ENCODE assay signal across 15 mouse cellular contexts in genomic region chr6:108534596-108534995, GRCm38 (mm10).
DNase-seq lines count a peak whose midpoint lies in the region; ATAC-seq lines count a peak whose summit lies in the region.
"Had no signal": no experiment of that assay in that cellular context is flagged by ENCODE, and none has a peak within 500 bp of the region (broad histone marks: within the 10 kb centered on the region; RNA-seq: fewer than 3 reads in every experiment).

No protein-coding gene starts in this region.

- no peaks in the 10 kb centered on the region for H3K9me3 ChIP-seq in intestine, embryonic 15.5 days
- H3K9me3 ChIP-seq: embryonic facial prominence, embryonic 10.5 days; forebrain, embryonic 13.5 days; heart, embryonic 15.5 days; midbrain, embryonic 10.5 days had no signal

- H3K4me3 ChIP-seq in intestine, embryonic 15.5 days (replicated peaks) = no peak overlapping the region
- H3K4me3 ChIP-seq: embryonic facial prominence, embryonic 10.5 days; forebrain, embryonic 13.5 days; heart, embryonic 15.5 days; midbrain, embryonic 10.5 days had no signal

- H3K9ac ChIP-seq in intestine, embryonic 15.5 days = no peak overlapping the region
- H3K9ac ChIP-seq: forebrain, embryonic 13.5 days; heart, embryonic 15.5 days; liver, embryonic 14.5 days had no signal

- H3K4me2 ChIP-seq in intestine, embryonic 15.5 days (replicated peaks) = no peak overlapping the region
- H3K4me2 ChIP-seq: forebrain, embryonic 13.5 days; heart, embryonic 15.5 days had no signal

- H3K36me3 ChIP-seq in intestine, embryonic 15.5 days = no peaks in the 10 kb centered on the region
- H3K36me3 ChIP-seq: heart, embryonic 15.5 days; midbrain, embryonic 10.5 days had no signal

- no peaks in the 10 kb centered on the region for H3K27me3 ChIP-seq in intestine, embryonic 15.5 days (replicated peaks)
- H3K27me3 ChIP-seq: forebrain, embryonic 13.5 days; heart, embryonic 15.5 days had no signal

- peak overlapping the region; percentile 37; the same call in 1 of the 2 replicates for H3K27ac ChIP-seq in intestine, embryonic 15.5 days
- H3K27ac ChIP-seq: embryonic facial prominence, embryonic 10.5 days; forebrain, embryonic 13.5 days; heart, embryonic 15.5 days; liver, embryonic 14.5 days; midbrain, embryonic 10.5 days had no signal

- 56% methylated on average over 6 of the region's 6 CpGs for WGBS in intestine, embryonic 15.5 days

- DNase-seq in adrenal gland, adult 2 months = peak; percentile 46
- no peak for DNase-seq in adrenal gland, postnatal 4 days (ENCODE audit: low spot score in 2 of 2)
- DNase-seq in kidney, adult 11 months = peak; percentile 85
- DNase-seq in kidney, postnatal 4 days = no peak
- no peak for DNase-seq in yolk sac, embryonic 10.5 days (ENCODE audit: low spot score)
- DNase-seq in left cerebral cortex, adult 11 months (ENCODE audit: low spot score) = no peak
- DNase-seq: cerebellum, adult 9-11 months; retina, postnatal 1 day had no signal

- peaks cover 39% of the 10 kb centered on the region for H3K4me1 ChIP-seq in intestine, embryonic 15.5 days (replicated peaks)

- peak; percentile 32 for ATAC-seq in intestine, embryonic 15.5 days
- 0 out of 2 replicates have a peak, but pooled peaks have one; percentile 15 for ATAC-seq in megakaryocyte, adult 5-6 weeks (ENCODE audit: poor library complexity, severe bottlenecking)
- ATAC-seq: forebrain, embryonic 13.5 days had no signal

Comparison
In these comparisons a context has a peak if more than half of its experiments do, and no peak if none do; other contexts are left out.
1. DNase-seq: peak in adrenal gland, adult 2 months (single experiment) and kidney, adult 11 months (single experiment); none in adrenal gland, postnatal 4 days (0 of 2), kidney, postnatal 4 days (0 of 2), yolk sac, embryonic 10.5 days (single experiment) and left cerebral cortex, adult 11 months (single experiment).